Mouse (Mus musculus) ovary, postnatal 10 days (tissue): ENCODE measurements around the gene Gm20388.
A peak's percentile ranks its signal among the peaks of the same experiment; 100 is the strongest.

ENCODE experiments used
- DNase-seq: peaks from one replicate; pipeline ENCODE4 v3.0.0; 2022; ENCODE audit warnings: low spot score

The Gm20388 gene

GRCm38 (mm10) chr8:119910547-119911257, at the start of gene Gm20388:
Gm20388 (plus strand) TSS chr8:119910841.
- DNase-seq, result peak; percentile 93

GRCm38 (mm10) chr8:119861706-119862389, 48.8 kb upstream of the Gm20388 start, which contains the start of gene Klhl36:
Klhl36 (plus strand) TSS chr8:119862266.
- DNase-seq, result peak; percentile 92

GRCm38 (mm10) chr8:119862390-119862734, 48.3 kb upstream of the Gm20388 start:
- DNase-seq, result no peak

GRCm38 (mm10) chr8:119862749-119863148, 47.9 kb upstream of the Gm20388 start:
- DNase-seq, result no peak

GRCm38 (mm10) chr8:119869616-119870015, 41.0 kb upstream of the Gm20388 start:
- DNase-seq, result no peak

GRCm38 (mm10) chr8:119873181-119873580, 37.5 kb upstream of the Gm20388 start:
- DNase-seq, result no peak

GRCm38 (mm10) chr8:119881301-119881700, 29.3 kb upstream of the Gm20388 start:
- DNase-seq, result no peak

- no peak for DNase-seq
Observed at GRCm38 (mm10) chr8:119881917-119882316, 28.7 kb upstream of the Gm20388 start.

GRCm38 (mm10) chr8:119883281-119883680, 27.4 kb upstream of the Gm20388 start:
- DNase-seq, result no peak

- DNase-seq, result no peak
Observed at GRCm38 (mm10) chr8:119885612-119886011, 25.0 kb upstream of the Gm20388 start.

- no peak for DNase-seq
Observed at GRCm38 (mm10) chr8:119887130-119887529, 23.5 kb upstream of the Gm20388 start.

- DNase-seq, result no peak
Observed at GRCm38 (mm10) chr8:119888012-119888411, 22.6 kb upstream of the Gm20388 start.

- no peak for DNase-seq
Observed at GRCm38 (mm10) chr8:119897069-119897468, 13.6 kb upstream of the Gm20388 start.

GRCm38 (mm10) chr8:119897933-119898332, 12.7 kb upstream of the Gm20388 start:
- no peak for DNase-seq

- no peak for DNase-seq
Observed at GRCm38 (mm10) chr8:119901349-119901748, 9.3 kb upstream of the Gm20388 start.

GRCm38 (mm10) chr8:119901952-119902351, 8.7 kb upstream of the Gm20388 start:
- DNase-seq, result no peak

- DNase-seq, result no peak
Observed at GRCm38 (mm10) chr8:119904323-119904911, 6.2 kb upstream of the Gm20388 start.

GRCm38 (mm10) chr8:119909944-119910546, 596 bp upstream of the Gm20388 start, which contains the start of gene Usp10:
Usp10 (plus strand) TSS chr8:119910360.
- DNase-seq, result no peak

GRCm38 (mm10) chr8:119911258-119911962, 769 bp downstream of the Gm20388 start:
- no peak for DNase-seq

- DNase-seq, result no peak
Observed at GRCm38 (mm10) chr8:119912643-119913042, 2.0 kb downstream of the Gm20388 start.

- DNase-seq, result no peak
Observed at GRCm38 (mm10) chr8:119913181-119913580, 2.5 kb downstream of the Gm20388 start.

- DNase-seq, result no peak
Observed at GRCm38 (mm10) chr8:119914161-119914560, 3.5 kb downstream of the Gm20388 start.
